Mouse (Mus musculus): ENCODE measurements around the gene Ogfod2.

Gene Ogfod2

DNA sequence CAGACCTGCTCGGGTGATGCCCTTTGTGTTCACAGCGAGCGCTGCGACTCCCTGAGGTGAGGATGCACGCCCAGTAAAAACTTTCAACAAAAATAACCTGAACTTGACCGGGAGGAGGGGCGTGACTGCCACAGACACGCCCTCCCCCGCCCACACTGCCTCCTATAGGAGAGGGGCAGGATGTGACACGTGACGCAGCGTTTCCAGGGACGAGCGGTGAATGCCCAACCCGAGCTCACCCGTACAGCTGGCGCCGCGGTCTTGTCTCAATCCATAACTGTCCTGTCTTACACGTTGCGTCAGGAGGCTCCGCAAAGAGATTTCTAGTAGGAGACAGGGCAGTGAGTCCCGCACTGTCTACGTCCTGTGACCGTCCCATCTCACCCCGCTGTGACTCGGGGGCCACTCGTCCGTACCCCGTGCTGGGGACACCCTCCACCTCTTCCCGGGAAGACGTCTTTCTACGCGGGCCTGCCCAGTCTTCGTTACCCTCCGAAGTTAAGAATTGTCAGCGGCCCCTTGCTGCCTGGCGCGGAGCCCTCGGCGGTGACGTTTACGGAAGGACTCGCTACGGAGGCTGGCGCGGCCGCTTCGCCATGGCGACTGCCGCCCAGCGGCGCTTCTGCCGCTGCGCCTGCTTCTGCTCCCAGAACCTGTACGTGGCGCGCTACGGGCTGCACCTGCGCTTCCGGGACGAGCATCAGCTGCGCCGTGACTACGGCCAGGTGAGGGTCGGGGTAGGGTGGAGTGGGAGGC, at the start of gene Ogfod2:
Gene Ogfod2 (plus strand): TSS at position 556 of the 756 bp plus-strand sequence.
- peak; percentile 85 for ATAC-seq (ENCODE audit: insufficient number of reproducible peaks, low FRiP score, low TSS enrichment)

DNA sequence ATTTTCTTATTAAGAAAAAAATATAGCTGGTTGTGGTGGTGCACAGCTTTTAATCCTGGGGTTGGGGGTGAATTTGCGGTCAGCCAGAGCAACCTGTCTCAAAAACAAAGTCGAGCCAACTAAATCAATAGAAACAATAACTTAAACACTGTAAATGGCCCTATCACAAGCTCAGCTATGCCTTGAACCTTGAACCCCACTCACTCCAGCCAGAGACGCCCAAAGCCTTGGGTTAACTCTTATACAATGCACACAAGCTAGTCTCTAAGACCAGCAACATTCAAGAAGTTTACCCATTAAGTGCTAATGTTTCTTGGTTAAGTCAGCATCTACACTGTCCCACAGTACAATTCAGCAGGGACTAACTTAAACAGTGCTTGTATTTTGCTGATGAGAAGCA, 42.4 kb upstream of the Ogfod2 start:
- no peak for ATAC-seq (ENCODE audit: insufficient number of reproducible peaks, low FRiP score, low TSS enrichment)

DNA sequence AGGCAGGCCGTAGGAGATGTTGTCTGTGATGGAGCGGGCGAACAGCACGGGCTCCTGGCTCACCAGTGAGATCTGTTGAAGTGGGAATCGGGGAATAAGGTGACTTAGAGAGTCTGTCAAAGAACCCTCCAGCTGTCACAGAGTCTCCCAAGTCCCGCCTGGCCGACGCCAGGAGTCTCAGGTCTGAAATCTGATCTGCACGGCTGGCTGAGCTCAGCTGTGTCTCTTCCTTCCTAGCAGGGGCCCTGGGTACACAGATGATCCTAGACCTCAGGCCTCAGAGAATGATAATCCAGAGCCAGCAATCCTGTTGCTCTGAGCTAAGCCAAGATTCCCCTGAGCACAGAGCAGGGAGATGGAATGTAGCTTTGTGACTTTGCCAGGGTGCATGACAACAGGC, 38.4 kb upstream of the Ogfod2 start:
- no peak for ATAC-seq (ENCODE audit: insufficient number of reproducible peaks, low FRiP score, low TSS enrichment)

DNA sequence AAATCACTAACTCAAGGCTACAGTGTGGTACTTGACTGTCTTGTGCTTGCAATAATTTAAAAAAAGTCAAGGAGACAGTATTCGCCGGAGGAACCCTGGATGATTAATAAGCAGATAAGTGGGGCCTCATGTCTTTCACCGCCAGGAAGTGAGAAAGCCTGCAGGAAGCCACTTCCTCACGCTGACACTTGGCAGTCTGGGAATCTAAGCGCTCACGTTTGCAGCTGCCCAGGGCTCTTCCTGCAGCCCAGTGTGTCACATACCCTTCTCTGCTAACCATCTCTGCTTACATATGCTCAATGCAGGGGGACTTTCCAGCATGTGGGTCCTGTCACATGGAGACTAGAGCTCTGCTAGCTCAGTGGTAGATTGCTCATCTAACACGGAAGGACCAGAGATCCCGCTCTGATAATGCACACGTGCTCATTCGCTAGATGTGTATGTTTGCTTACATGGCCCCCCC, 37.2 kb upstream of the Ogfod2 start:
- no peak for ATAC-seq (ENCODE audit: insufficient number of reproducible peaks, low FRiP score, low TSS enrichment)

DNA sequence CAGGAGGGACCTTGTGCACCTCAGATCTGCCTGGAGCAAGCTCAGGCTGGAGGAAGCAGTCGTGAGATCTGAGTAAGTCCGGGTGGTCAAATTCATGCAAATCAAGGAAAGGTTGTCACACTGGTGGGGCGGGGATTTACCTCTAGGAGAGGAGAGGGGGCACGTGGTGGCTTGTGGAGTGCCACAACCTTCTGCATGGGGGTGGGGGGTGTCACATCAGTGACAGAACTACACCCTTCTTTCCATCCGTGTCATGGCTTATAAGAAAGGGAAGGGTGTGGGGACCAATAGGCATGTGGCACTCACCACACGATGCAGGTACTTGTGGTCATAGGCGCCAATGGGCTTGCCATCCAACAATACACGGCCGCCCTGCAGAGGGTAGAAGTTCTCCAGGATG, 36.4 kb upstream of the Ogfod2 start:
- ATAC-seq (ENCODE audit: insufficient number of reproducible peaks, low FRiP score, low TSS enrichment): no peak

DNA sequence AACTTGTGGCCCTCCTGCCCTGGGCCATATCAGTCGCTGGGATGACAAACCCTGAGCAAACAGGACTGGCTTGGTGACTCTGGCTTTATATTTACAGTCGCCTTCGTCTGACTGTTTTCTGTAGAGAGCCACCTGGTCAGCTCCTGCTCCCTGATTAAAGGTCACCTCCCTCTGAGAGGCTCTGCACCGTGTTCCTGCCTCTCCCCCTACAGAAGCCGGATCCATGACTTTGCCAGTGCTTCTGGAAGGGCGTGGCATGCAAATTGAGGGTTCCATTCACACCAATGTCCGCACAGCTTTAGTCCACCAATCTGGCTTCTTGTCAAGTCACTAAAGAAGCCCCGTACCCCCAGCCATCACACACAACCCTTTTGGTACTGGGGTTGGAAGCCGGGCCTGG, 35.5 kb upstream of the Ogfod2 start:
- no peak for ATAC-seq (ENCODE audit: insufficient number of reproducible peaks, low FRiP score, low TSS enrichment)

DNA sequence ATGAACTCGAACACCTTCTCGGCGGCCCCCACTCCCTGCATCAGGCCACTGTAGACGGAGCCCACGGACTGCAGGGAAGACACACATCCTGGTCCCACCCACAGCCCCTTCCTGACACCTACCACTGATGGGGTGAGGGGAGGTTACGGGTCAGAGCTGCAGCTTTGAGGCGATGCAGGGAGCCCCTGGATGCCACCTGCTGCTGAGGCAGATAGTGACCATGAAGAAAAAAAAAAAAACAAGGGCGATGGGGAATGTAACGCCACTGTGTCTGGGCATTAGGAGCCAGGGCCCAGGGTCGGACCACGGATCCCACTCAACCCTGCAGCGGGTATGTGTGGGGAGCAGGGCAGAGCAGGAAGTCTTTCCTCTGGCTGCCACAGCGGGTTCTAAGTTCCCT, 34.9 kb upstream of the Ogfod2 start:
- no peak for ATAC-seq (ENCODE audit: insufficient number of reproducible peaks, low FRiP score, low TSS enrichment)

DNA sequence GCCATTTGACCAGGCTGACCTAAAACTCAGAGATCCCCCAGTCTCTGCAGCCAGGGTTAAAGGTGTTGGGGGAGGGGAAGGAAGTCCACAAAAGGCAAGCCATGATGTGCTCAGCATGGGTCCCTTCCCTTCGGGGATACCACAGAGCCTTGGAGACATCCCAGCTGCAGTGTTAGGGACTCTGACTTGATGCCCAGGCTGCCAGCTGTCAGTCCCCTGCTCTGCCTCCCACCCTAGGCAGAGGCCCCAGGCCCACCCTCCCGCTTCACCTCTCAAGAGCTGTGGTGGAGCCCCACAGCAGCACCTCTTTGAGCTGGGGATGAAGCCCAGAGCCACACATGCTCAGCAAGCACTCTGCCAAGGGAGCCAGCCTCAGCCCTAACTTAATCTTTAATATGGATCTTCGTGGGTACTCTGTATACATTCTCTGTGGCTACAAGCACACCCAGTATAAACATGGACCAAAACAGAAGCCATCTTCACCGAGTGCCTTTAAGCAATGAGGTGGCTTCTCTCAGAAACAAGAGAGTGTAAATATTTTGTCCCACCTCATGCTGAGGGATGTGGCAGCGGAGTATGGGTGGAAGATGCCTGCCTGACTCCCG, 34.1 kb upstream of the Ogfod2 start:
- no peak for ATAC-seq (ENCODE audit: insufficient number of reproducible peaks, low FRiP score, low TSS enrichment)

DNA sequence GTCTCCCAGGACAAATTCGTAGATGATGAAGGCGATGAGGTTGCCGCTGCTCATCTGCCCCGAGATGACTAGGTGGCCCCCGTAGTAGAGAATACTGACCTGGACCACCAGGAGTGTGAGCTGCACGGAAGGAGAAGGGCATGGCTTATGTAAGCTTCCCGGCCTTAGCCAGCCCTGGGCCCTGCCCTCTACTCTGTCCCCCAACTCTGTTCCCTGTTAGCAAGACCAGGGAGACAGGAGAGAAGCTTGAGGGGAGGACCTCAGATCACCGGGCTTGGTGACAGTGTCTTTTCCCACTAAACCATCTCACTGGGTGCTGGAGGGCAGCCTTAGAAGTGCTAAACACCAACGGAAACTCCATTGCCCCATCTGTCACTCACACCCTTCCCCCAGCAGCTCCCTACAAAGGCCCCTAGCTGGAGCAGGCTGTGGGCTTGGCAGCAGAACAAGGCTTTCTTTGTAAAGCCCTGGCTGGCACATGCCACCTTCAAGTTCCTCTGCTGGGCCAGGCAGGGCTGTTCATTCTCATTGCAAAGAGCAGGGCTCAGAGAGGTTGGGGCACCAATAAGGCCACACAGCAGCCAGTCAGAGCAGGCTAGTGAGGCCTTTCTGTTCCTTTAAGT, 33.2 kb upstream of the Ogfod2 start:
- ATAC-seq (ENCODE audit: insufficient number of reproducible peaks, low FRiP score, low TSS enrichment): 0 out of 2 replicates have a peak, but pooled peaks have one; percentile 22

DNA sequence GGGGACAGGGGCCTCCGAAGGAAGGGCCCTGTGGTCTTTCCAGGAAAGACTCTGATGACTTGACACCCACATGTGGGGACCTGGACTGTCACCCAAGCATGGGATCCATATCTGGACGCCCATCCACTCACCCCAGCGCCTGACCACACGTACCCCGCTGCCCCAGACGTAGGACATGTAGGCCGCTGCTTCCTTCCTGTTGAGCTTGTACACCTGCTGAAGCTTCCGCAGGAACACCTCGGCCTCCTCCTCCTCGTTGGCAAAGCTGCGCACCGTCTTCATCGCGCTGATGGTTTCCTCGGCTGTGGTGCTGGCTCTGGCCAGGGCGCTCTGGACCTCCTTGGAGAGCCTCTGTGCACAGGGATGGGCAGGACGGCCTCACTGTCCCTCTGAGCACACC, 32.2 kb upstream of the Ogfod2 start:
- no peak for ATAC-seq (ENCODE audit: insufficient number of reproducible peaks, low FRiP score, low TSS enrichment)

DNA sequence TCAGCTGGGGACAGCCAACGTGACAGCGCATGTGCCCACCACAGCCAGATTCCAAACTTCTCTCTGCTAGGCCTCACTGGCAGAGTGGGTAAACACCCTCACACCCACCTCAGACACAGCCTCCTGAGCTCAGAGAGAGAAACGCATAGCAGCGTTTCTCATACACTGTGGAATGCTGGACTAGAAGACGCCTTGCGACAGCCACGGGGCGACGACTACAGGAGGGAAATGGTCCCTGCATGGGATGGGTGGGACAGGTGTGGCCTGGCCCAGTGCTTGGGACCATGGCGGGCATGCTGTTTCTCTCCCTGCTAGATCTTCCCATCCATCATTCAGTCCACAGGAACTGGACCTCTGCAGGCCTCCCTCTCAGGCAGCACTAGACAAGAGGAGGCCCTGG, 29.6 kb upstream of the Ogfod2 start:
- ATAC-seq (ENCODE audit: insufficient number of reproducible peaks, low FRiP score, low TSS enrichment): no peak

DNA sequence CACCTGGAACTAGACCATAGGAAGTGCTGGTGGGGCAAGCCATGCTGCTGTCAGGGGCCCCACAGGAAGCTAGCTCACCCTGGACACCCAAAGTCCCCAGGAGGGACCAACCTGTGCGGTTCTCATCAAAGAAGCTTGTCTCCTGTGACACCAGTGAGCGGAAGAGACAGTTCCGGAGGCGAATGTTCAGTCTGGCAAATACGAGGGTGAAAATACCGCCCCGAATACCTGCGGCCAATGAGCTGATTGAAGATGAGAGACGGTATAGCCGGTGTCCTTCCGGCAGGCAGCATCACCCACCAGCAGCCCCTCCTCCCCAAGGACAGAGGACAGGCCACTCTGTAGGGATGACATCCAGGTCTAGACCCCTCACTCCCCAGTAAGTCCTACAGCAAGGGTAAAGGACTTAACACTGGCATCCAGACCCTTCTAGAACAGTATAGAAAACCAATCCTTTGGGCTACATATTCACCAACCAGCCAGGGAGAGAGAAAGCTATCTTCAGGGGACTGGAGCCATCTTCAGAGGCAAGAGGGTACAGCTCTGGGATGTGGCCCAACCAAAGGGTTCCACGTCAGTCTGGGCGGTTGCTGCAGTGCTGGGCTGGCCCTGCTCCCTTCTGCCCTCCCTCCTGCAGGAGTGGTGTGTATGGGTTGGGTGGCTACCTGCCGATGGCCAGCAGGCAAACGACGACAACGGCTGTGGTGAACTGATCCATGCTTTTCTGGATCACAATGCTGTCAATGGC, 29.0 kb upstream of the Ogfod2 start:
- no peak for ATAC-seq (ENCODE audit: insufficient number of reproducible peaks, low FRiP score, low TSS enrichment)

DNA sequence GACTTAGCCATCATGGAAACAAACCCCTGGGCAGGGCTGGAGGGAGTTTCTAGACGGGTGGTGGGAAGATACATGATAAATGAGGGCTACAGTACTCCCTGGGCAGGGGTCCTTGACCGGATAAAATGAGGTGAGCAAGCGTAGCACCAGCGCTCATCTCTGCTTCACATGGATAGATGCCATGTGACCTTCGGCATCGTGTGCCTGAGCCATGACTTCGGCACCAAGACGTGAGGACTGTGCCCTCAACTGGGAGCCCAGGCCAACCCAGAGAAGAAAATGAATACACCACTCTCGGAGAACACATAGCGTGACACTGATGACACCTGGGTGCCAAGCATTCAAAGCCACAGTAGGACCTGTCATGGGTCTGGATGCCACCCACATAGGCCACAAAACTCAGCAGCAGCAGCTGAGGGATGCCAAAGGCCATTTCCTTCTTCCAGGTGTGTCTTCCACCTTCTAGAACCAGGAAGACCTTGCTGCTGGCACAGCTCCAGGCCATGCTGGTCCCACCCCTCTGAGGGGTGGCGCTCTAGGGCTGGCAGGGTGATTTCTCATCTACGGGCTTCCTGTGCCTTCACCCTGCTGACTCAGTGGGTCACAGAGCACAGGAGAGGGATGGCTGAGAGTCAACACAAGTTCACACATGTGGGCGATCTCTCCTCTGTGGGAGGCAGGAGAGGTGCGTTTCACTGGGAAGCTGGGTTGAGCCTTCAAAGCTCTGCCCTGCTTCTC, 28.1 kb upstream of the Ogfod2 start:
- no peak for ATAC-seq (ENCODE audit: insufficient number of reproducible peaks, low FRiP score, low TSS enrichment)

DNA sequence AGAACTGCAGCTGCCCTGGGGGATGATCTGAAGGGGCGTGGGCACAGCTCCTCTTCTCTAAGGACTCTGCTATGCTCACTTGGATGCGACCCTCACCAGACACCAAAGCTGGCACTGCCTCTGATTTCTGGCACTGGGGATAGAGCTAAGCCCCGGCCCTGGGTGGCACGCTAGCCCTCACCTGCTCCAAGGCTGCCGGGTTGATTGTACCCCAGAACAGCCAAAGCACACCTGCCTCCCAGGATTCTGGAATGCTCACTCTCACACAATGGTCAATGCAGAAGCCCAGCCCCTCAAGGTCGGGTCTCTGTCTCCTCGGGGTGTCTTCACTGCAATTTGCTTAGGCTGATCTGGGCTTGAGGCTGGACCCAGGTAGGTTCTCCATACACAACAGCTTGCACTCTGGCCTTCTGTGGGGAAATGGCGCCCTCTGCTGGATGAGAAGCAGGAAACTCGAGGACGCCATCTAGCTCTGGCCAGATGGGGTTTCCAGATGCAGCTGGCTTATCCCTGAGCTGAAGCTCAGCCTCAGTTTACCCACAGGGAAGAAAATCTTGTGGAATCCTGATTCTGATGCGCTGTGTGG, 27.4 kb upstream of the Ogfod2 start:
- peak; percentile 61; the same call in 1 of the 2 replicates for ATAC-seq (ENCODE audit: insufficient number of reproducible peaks, low FRiP score, low TSS enrichment)

DNA sequence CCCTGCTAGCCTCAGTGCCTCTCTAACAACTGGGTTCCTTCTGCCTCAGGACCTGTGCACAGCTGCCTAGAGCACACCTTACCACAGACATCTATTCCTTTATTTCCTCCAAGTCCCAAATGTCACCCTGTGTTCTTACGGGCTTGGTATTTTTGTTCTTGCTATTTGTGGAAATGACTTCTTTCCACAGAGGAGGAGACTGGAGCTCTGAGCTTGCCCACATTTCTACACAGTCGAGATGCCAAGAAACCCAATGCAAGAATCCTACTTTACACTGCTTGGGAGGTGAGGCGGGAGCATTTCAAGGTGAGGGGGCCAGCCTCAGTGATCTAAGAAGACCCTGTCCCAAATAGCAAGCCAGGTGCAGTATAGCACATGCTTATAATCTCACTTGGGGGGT, 26.6 kb upstream of the Ogfod2 start:
- no peak for ATAC-seq (ENCODE audit: insufficient number of reproducible peaks, low FRiP score, low TSS enrichment)

DNA sequence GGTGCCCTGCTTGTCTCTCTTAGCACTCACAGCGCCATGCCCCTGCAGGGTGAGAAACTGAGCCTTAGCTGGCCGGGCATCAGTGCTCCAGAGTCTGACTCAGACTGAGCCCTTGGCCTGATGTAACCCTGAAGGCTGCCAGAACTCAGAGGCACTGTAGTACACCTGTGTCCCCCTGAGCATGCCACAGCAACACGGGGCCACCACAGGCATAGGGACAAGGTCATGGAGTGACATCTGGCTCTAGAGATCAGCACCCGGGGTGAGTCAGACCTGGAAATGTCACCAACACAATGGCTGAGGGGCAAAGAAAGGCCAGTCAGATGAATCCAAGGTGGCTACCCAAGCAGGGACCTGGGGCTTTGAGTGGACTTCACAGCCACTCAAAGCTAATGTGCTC, 25.2 kb upstream of the Ogfod2 start:
- ATAC-seq (ENCODE audit: insufficient number of reproducible peaks, low FRiP score, low TSS enrichment): no peak

DNA sequence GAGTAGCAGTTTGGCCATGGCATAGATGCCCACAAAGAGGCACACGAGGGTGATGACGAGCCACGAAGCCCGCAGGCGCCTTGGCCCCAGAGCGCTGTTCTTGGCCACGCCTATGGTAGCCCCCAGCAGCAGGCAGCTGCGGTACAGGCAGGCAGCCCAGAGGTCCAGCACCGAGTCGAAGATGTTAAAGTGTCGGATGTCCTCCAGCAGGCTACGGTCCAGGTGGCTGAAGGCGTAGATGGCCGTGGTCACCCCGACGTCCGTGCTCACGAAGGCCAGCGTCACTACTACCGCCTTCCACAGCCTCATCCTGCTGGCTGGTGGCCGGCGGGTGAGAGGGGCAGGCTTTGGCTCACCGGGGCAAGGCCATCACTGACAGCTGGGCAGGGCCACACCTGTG, 22.2 kb upstream of the Ogfod2 start:
- ATAC-seq (ENCODE audit: insufficient number of reproducible peaks, low FRiP score, low TSS enrichment): no peak

DNA sequence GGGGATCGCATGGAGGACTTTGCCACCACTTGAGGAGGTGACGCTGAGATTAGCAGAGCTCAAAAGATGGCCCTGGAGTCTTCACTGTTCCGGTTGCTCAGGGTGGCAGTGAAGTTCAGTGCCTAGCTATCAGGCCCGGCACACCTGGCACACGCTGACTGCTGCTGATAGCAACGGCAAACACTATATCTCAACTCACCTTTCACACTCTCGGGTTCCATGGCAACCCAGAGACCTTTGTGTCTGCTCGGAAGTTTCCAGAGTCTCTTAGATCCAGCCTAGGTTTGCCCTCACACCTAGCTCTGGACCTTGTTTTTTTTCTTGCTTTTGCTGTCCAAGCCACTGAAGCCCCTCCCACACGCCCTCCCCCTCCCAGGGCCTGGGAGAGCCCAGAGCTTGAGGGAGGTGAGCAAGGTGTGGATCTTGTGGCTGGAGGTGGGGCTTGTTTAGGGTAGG, 20.1 kb upstream of the Ogfod2 start:
- no peak for ATAC-seq (ENCODE audit: insufficient number of reproducible peaks, low FRiP score, low TSS enrichment)

DNA sequence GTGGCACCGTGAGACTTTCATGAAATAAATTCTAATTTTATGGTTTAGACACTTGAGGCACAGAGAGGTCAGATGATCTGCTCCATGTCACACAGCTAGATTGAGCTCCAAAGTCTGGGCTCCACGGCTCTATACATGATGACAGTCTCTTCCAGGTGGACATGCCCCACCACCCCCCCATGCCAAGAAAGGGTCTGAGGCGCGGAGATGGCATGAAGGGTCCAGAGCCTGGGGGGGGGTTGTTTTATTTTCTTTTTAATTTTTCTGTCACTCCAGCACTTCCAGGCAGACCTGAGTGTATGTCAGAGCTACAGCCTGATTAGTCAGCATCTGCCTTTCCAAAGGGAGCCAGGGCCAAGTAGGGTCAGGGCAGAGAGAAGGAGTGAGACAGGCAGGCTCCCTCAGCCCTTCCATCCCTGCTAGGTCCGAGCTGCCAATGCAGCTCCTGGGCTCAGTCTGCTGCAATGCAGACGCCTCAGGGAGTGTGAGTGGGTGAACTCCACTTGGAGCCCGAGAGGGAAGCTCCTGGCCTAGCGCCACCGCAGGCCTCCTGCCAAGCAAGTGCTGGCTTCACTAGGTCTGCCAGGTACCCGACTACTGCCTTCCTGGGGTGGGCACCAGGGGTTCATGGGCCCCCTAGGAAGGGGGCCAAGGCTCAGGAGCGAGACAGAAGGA, 18.8 kb upstream of the Ogfod2 start:
- 0 out of 2 replicates have a peak, but pooled peaks have one; percentile 21 for ATAC-seq (ENCODE audit: insufficient number of reproducible peaks, low FRiP score, low TSS enrichment)

Data from cerebellum, adult (tissue).